Mouse (Mus musculus): Measurements from ENCODE around the gene Rnf182. TPM values are rescaled to one million over a fixed set of nuclear protein-coding genes. Genes with fewer than 3 reads are reported as not detected.

Gene Rnf182
- polyA plus RNA-seq, 1 experiment from 2014 or later, result 30.5 TPM

- no peak for ATAC-seq
- Histone ChIP-seq H3K9ac (ENCODE audit: low read depth, low read length) (no peak overlapping the region), H3K4me2 (ENCODE audit: low read length) (no peak overlapping the region), H3K27ac (ENCODE audit: low read depth, low read length) (no peak overlapping the region), H3K9me3 (ENCODE audit: control insufficient read depth, low read length) (no peaks in the 10 kb centered on the region), H3K27me3 (replicated peaks; ENCODE audit: control insufficient read depth, insufficient read depth, low read length) (no peaks in the 10 kb centered on the region), H3K36me3 (ENCODE audit: control insufficient read depth, insufficient read depth, low read length) (no peaks in the 10 kb centered on the region), H3K4me3 (ENCODE audit: low read length) (no peak overlapping the region), H3K4me1 (ENCODE audit: control insufficient read depth, insufficient read depth, low read depth, low read length) (no peaks in the 10 kb centered on the region)
- WGBS, result 93% methylated on average over 6 of the region's 6 CpGs
These were observed 15.8 kb downstream of the Rnf182 start for GRCm38 (mm10) chr13:43631266-43631665.

GRCm38 (mm10) chr13:43633024-43633423, 17.5 kb downstream of the Rnf182 start:
- Histone ChIP-seq H3K4me3 (ENCODE audit: low read length) (no peak overlapping the region), H3K27ac (ENCODE audit: low read depth, low read length) (no peak overlapping the region), H3K36me3 (ENCODE audit: control insufficient read depth, insufficient read depth, low read length) (no peaks in the 10 kb centered on the region), H3K27me3 (replicated peaks; ENCODE audit: control insufficient read depth, insufficient read depth, low read length) (no peaks in the 10 kb centered on the region), H3K9ac (ENCODE audit: low read depth, low read length) (no peak overlapping the region), H3K4me1 (ENCODE audit: control insufficient read depth, insufficient read depth, low read depth, low read length) (no peaks in the 10 kb centered on the region), H3K9me3 (ENCODE audit: control insufficient read depth, low read length) (no peaks in the 10 kb centered on the region), H3K4me2 (ENCODE audit: low read length) (no peak overlapping the region)
- ATAC-seq, result no peak
- WGBS, result 88% methylated on average over 4 of the region's 4 CpGs

- 48% methylated on average over 7 of the region's 7 CpGs for WGBS
- Histone ChIP-seq H3K36me3 (ENCODE audit: control insufficient read depth, insufficient read depth, low read length) (no peaks in the 10 kb centered on the region), H3K4me2 (ENCODE audit: low read length) (no peak overlapping the region), H3K27ac (ENCODE audit: low read depth, low read length) (no peak overlapping the region), H3K4me3 (ENCODE audit: low read length) (no peak overlapping the region), H3K4me1 (ENCODE audit: control insufficient read depth, insufficient read depth, low read depth, low read length) (no peaks in the 10 kb centered on the region), H3K9ac (ENCODE audit: low read depth, low read length) (no peak overlapping the region), H3K27me3 (replicated peaks; ENCODE audit: control insufficient read depth, insufficient read depth, low read length) (no peaks in the 10 kb centered on the region), H3K9me3 (ENCODE audit: control insufficient read depth, low read length) (no peaks in the 10 kb centered on the region)
- ATAC-seq, result no peak
These were observed 22.2 kb downstream of the Rnf182 start for GRCm38 (mm10) chr13:43637720-43638119.

- Histone ChIP-seq H3K4me3 (ENCODE audit: low read length) (no peak overlapping the region), H3K9me3 (ENCODE audit: control insufficient read depth, low read length) (no peaks in the 10 kb centered on the region), H3K4me2 (ENCODE audit: low read length) (no peak overlapping the region), H3K36me3 (ENCODE audit: control insufficient read depth, insufficient read depth, low read length) (no peaks in the 10 kb centered on the region), H3K27me3 (replicated peaks; ENCODE audit: control insufficient read depth, insufficient read depth, low read length) (no peaks in the 10 kb centered on the region), H3K27ac (ENCODE audit: low read depth, low read length) (no peak overlapping the region), H3K9ac (ENCODE audit: low read depth, low read length) (no peak overlapping the region), H3K4me1 (ENCODE audit: control insufficient read depth, insufficient read depth, low read depth, low read length) (peaks cover 10% of the 10 kb centered on the region)
- 58% methylated on average over 1 of the region's 1 CpGs for WGBS
- no peak for ATAC-seq
These were observed 29.5 kb downstream of the Rnf182 start for GRCm38 (mm10) chr13:43644991-43645390.

- no peak overlapping the region for H3K9ac ChIP-seq (ENCODE audit: low read depth, low read length)
- no peak overlapping the region for H3K4me3 ChIP-seq (ENCODE audit: low read length)
- H3K4me1 ChIP-seq (ENCODE audit: control insufficient read depth, insufficient read depth, low read depth, low read length), result peaks cover 22% of the 10 kb centered on the region
- 43% methylated on average over 6 of the region's 6 CpGs for WGBS
- H3K4me2 ChIP-seq (ENCODE audit: low read length), result no peak overlapping the region
- H3K9me3 ChIP-seq (ENCODE audit: control insufficient read depth, low read length), result no peaks in the 10 kb centered on the region
- no peaks in the 10 kb centered on the region for H3K36me3 ChIP-seq (ENCODE audit: control insufficient read depth, insufficient read depth, low read length)
- H3K27me3 ChIP-seq (replicated peaks; ENCODE audit: control insufficient read depth, insufficient read depth, low read length), result no peaks in the 10 kb centered on the region
- ATAC-seq, result peak; percentile 46
- peak overlapping the region; percentile 39 for H3K27ac ChIP-seq (ENCODE audit: low read depth, low read length)
These were observed 33.0 kb downstream of the Rnf182 start for GRCm38 (mm10) chr13:43648556-43648955.

GRCm38 (mm10) chr13:43651277-43651676, 35.8 kb downstream of the Rnf182 start:
- Histone ChIP-seq H3K4me1 (ENCODE audit: control insufficient read depth, insufficient read depth, low read depth, low read length) (peaks cover 25% of the 10 kb centered on the region), H3K36me3 (ENCODE audit: control insufficient read depth, insufficient read depth, low read length) (no peaks in the 10 kb centered on the region), H3K27ac (ENCODE audit: low read depth, low read length) (peak overlapping the region; percentile 60), H3K4me2 (ENCODE audit: low read length) (no peak overlapping the region), H3K9me3 (ENCODE audit: control insufficient read depth, low read length) (no peaks in the 10 kb centered on the region), H3K27me3 (replicated peaks; ENCODE audit: control insufficient read depth, insufficient read depth, low read length) (no peaks in the 10 kb centered on the region), H3K9ac (ENCODE audit: low read depth, low read length) (no peak overlapping the region), H3K4me3 (ENCODE audit: low read length) (no peak overlapping the region)
- 52% methylated on average over 3 of the region's 3 CpGs for WGBS
- peak; percentile 41; the same call in 1 of the 2 replicates for ATAC-seq

GRCm38 (mm10) chr13:43654091-43654490, 38.6 kb downstream of the Rnf182 start:
- WGBS, result 58% methylated on average over 6 of the region's 6 CpGs
- Histone ChIP-seq H3K9me3 (ENCODE audit: control insufficient read depth, low read length) (no peaks in the 10 kb centered on the region), H3K4me1 (ENCODE audit: control insufficient read depth, insufficient read depth, low read depth, low read length) (peaks cover 17% of the 10 kb centered on the region), H3K36me3 (ENCODE audit: control insufficient read depth, insufficient read depth, low read length) (peaks cover 2% of the 10 kb centered on the region; the same call in 1 of the 2 replicates), H3K27me3 (replicated peaks; ENCODE audit: control insufficient read depth, insufficient read depth, low read length) (no peaks in the 10 kb centered on the region), H3K4me2 (ENCODE audit: low read length) (no peak overlapping the region), H3K9ac (ENCODE audit: low read depth, low read length) (no peak overlapping the region), H3K27ac (ENCODE audit: low read depth, low read length) (no peak overlapping the region), H3K4me3 (ENCODE audit: low read length) (no peak overlapping the region)
- ATAC-seq, result no peak

GRCm38 (mm10) chr13:43663225-43663624, 47.7 kb downstream of the Rnf182 start:
- peaks cover 6% of the 10 kb centered on the region; the same call in 1 of the 2 replicates for H3K36me3 ChIP-seq (ENCODE audit: control insufficient read depth, insufficient read depth, low read length)
- peaks cover 4% of the 10 kb centered on the region for H3K9me3 ChIP-seq (ENCODE audit: control insufficient read depth, low read length)
- H3K27me3 ChIP-seq (replicated peaks; ENCODE audit: control insufficient read depth, insufficient read depth, low read length), result no peaks in the 10 kb centered on the region
- H3K27ac ChIP-seq (ENCODE audit: low read depth, low read length), result no peak overlapping the region
- H3K4me3 ChIP-seq (ENCODE audit: low read length), result no peak overlapping the region
- no peak overlapping the region for H3K9ac ChIP-seq (ENCODE audit: low read depth, low read length)
- no peak; the same call in 1 of the 2 replicates for ATAC-seq
- 88% methylated on average over 4 of the region's 4 CpGs for WGBS
- no peak overlapping the region for H3K4me2 ChIP-seq (ENCODE audit: low read length)
- H3K4me1 ChIP-seq (ENCODE audit: control insufficient read depth, insufficient read depth, low read depth, low read length), result no peaks in the 10 kb centered on the region

GRCm38 (mm10) chr13:43666130-43666529, 50.6 kb downstream of the Rnf182 start:
- Histone ChIP-seq H3K9ac (ENCODE audit: low read depth, low read length) (no peak overlapping the region), H3K9me3 (ENCODE audit: control insufficient read depth, low read length) (peaks cover under 1% of the 10 kb centered on the region), H3K4me3 (ENCODE audit: low read length) (no peak overlapping the region), H3K27ac (ENCODE audit: low read depth, low read length) (no peak overlapping the region), H3K27me3 (replicated peaks; ENCODE audit: control insufficient read depth, insufficient read depth, low read length) (no peaks in the 10 kb centered on the region), H3K4me2 (ENCODE audit: low read length) (no peak overlapping the region), H3K4me1 (ENCODE audit: control insufficient read depth, insufficient read depth, low read depth, low read length) (no peaks in the 10 kb centered on the region), H3K36me3 (ENCODE audit: control insufficient read depth, insufficient read depth, low read length) (peaks cover 8% of the 10 kb centered on the region; the same call in 1 of the 2 replicates)
- 74% methylated on average over 12 of the region's 12 CpGs for WGBS
- ATAC-seq, result no peak

- H3K27ac ChIP-seq (ENCODE audit: low read depth, low read length), result no peak overlapping the region
- no peaks in the 10 kb centered on the region for H3K4me1 ChIP-seq (ENCODE audit: control insufficient read depth, insufficient read depth, low read depth, low read length)
- H3K9ac ChIP-seq (ENCODE audit: low read depth, low read length), result no peak overlapping the region
- H3K36me3 ChIP-seq (ENCODE audit: control insufficient read depth, insufficient read depth, low read length), result peaks cover 6% of the 10 kb centered on the region; the same call in 1 of the 2 replicates
- H3K4me3 ChIP-seq (ENCODE audit: low read length), result no peak overlapping the region
- no peaks in the 10 kb centered on the region for H3K9me3 ChIP-seq (ENCODE audit: control insufficient read depth, low read length)
- H3K27me3 ChIP-seq (replicated peaks; ENCODE audit: control insufficient read depth, insufficient read depth, low read length), result no peaks in the 10 kb centered on the region
- WGBS, result 81% methylated on average over 6 of the region's 6 CpGs
- no peak for ATAC-seq
- no peak overlapping the region for H3K4me2 ChIP-seq (ENCODE audit: low read length)
These were observed 51.4 kb downstream of the Rnf182 start for GRCm38 (mm10) chr13:43666920-43667319.

Measured in hindbrain, embryonic 16.5 days (tissue).